In genomic region chr14:45826023-45826422, GRCm38 (mm10) we compare ENCODE assay signal across 24 mouse cellular contexts.
DNase-seq lines count a peak whose midpoint lies in the region; ATAC-seq lines count a peak whose summit lies in the region.
"Had no signal": no experiment of that assay in that cellular context is flagged by ENCODE, and none has a peak within 500 bp of the region (broad histone marks: within the 10 kb centered on the region; RNA-seq: fewer than 3 reads in every experiment).

No protein-coding gene starts in this region.

- H3K4me2 ChIP-seq in stomach, embryonic 14.5 days (replicated peaks; ENCODE audit: low read depth, low read length), result no peak overlapping the region
- H3K4me2 ChIP-seq: liver, embryonic 12.5 days; lung, embryonic 15.5 days; midbrain, embryonic 15.5 days had no signal

- H3K4me3 ChIP-seq in limb, embryonic 10.5 days, result no peak overlapping the region
- H3K4me3 ChIP-seq in stomach, embryonic 14.5 days (ENCODE audit: low read depth, low read length), result no peak overlapping the region
- H3K4me3 ChIP-seq: heart, embryonic 10.5 days; liver, embryonic 12.5 days; lung, embryonic 15.5 days; midbrain, embryonic 15.5 days had no signal

- H3K27ac ChIP-seq in limb, embryonic 10.5 days, result no peak overlapping the region
- H3K27ac ChIP-seq in stomach, embryonic 14.5 days (ENCODE audit: low read length), result 0 out of 2 replicates have a peak overlapping the region, but pooled peaks have one; percentile 13
- H3K27ac ChIP-seq: heart, embryonic 10.5 days; hindbrain, postnatal 0 days; liver, embryonic 12.5 days; lung, embryonic 15.5 days; midbrain, embryonic 15.5 days had no signal

- DNase-seq in embryo, embryonic 11 days, result peak; percentile 46
- DNase-seq in embryo, embryonic 10 days (ENCODE audit: low spot score), result no peak
- DNase-seq in embryo, embryonic 11.5 days (ENCODE audit: low read depth, low spot score), result peak; percentile 16
- peak; percentile 36 for DNase-seq in limb, embryonic 10.5 days (ENCODE audit: low spot score)
- no peak for DNase-seq in MN1 (ENCODE audit: low spot score)
- no peak for DNase-seq in heart, adult 18-20 months
- no peak for DNase-seq in left cerebral cortex, adult 8-10 months (ENCODE audit: low spot score in 2 of 2)
- DNase-seq: adrenal gland, postnatal 10 days; cerebellum, adult 11 months; cerebellum, postnatal 25 days; gastrocnemius, postnatal 10 days; heart, postnatal 10 days; kidney, adult 18-20 months; kidney, postnatal 10 days; layer of hippocampus, adult 9-11 months; retina, postnatal 1 day; thymus, postnatal 25 days had no signal

- H3K36me3 ChIP-seq in limb, embryonic 10.5 days, result no peaks in the 10 kb centered on the region
- H3K36me3 ChIP-seq in stomach, embryonic 14.5 days (ENCODE audit: control insufficient read depth, insufficient read depth, low read length), result no peaks in the 10 kb centered on the region
- H3K36me3 ChIP-seq: heart, embryonic 10.5 days; liver, embryonic 12.5 days; lung, embryonic 15.5 days; midbrain, embryonic 15.5 days had no signal

- no peaks in the 10 kb centered on the region for H3K27me3 ChIP-seq in limb, embryonic 10.5 days (ENCODE audit: low read depth, poor library complexity, severe bottlenecking)
- H3K27me3 ChIP-seq in stomach, embryonic 14.5 days (ENCODE audit: control insufficient read depth, insufficient read depth, low read length), result no peaks in the 10 kb centered on the region
- H3K27me3 ChIP-seq: CH12.LX; liver, embryonic 12.5 days; lung, embryonic 15.5 days; midbrain, embryonic 15.5 days had no signal

- no peak overlapping the region for H3K9ac ChIP-seq in stomach, embryonic 14.5 days (replicated peaks; ENCODE audit: low read depth, low read length)
- H3K9ac ChIP-seq: liver, embryonic 12.5 days; lung, embryonic 15.5 days; midbrain, embryonic 15.5 days had no signal

- no peak for ATAC-seq in stomach, embryonic 14.5 days (ENCODE audit: insufficient number of reproducible peaks, insufficient read depth, low FRiP score, low read depth)
- ATAC-seq: hindbrain, postnatal 0 days; liver, embryonic 12.5 days; midbrain, embryonic 15.5 days had no signal

- 67% methylated on average over 3 of the region's 3 CpGs for WGBS in limb, embryonic 10.5 days
- 65% methylated on average over 3 of the region's 3 CpGs for WGBS in stomach, embryonic 14.5 days

- no peaks in the 10 kb centered on the region for H3K9me3 ChIP-seq in limb, embryonic 10.5 days (replicated peaks)
- no peaks in the 10 kb centered on the region for H3K9me3 ChIP-seq in stomach, embryonic 14.5 days (ENCODE audit: control insufficient read depth, low read depth, low read length)
- H3K9me3 ChIP-seq: heart, embryonic 10.5 days; liver, embryonic 12.5 days; lung, embryonic 15.5 days; midbrain, embryonic 15.5 days had no signal

- H3K4me1 ChIP-seq in limb, embryonic 10.5 days, result peaks cover 2% of the 10 kb centered on the region; the same call in 1 of the 2 replicates
- no peaks in the 10 kb centered on the region for H3K4me1 ChIP-seq in stomach, embryonic 14.5 days (ENCODE audit: control insufficient read depth, insufficient read depth, low read length)
- H3K4me1 ChIP-seq: heart, embryonic 10.5 days; liver, embryonic 12.5 days; lung, embryonic 15.5 days; midbrain, embryonic 15.5 days had no signal

Comparison
In these comparisons a context has a peak if more than half of its experiments do, and no peak if none do; other contexts are left out.
1. DNase-seq: peak in embryo, embryonic 11 days (single experiment), embryo, embryonic 11.5 days (single experiment) and limb, embryonic 10.5 days (single experiment); none in embryo, embryonic 10 days (single experiment), MN1 (single experiment), heart, adult 18-20 months (0 of 2) and left cerebral cortex, adult 8-10 months (0 of 2).